Mouse (Mus musculus) bone marrow, adult 2 months (tissue): ENCODE measurements around the gene Ttc7b.

Experiments used
- CTCF ChIP-seq: fragments of 200-500 bp; IDR thresholded peaks from 2 replicates; pipeline ENCODE4 v1.5.1; 2011; ENCODE audit warnings: low read length, control low read depth; ENCODE audit not compliant: control insufficient read depth, insufficient read depth
- POLR2A ChIP-seq: fragments of 200-500 bp; IDR thresholded peaks from 2 replicates; pipeline ENCODE4 v1.6.1; 2011; ENCODE audit warnings: low read depth, mild to moderate bottlenecking, control low read depth, low read length, borderline replicate concordance; ENCODE audit not compliant: control insufficient read depth

DNA sequence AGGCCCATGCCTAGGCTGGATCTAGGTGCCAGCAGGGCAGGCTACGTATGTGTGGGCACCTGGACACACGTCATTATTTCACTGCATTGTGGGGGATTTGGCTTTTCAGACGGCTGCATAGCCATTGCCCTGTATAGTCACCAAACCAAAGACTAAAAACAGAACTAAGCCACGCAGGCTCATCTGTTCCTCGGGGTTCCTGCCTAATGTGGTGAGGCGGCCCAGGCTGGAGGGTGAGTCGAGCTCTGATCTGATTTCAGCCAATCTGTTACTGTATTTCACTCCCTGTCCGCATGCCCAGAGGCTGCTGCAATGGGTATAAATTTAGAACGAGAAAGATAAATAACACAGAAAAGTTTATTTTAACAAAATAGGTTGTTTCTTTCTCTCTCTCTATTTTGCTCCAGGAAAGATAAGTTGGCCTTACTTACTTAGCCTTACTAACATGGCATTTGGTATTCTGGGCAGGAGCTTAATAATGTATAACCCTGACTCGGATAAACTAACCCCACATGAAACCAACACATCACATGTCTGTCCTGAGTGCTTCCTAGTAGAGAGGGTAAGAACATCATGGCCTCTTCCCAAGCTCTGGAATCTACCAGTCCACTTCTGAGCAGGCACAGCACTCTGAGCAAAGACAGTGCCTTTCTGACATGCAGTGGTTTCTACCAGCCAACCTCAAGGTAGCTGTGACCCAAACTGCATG is 118.2 kb downstream of the Ttc7b start:
- TF ChIP-seq CTCF, result no peak
- no peak for TF ChIP-seq POLR2A
